ENCODE assay signal across 8 mouse cellular contexts in genomic region chr7:144470545-144471059, GRCm38 (mm10). TPM values are rescaled to one million over a fixed set of nuclear protein-coding genes. Genes with fewer than 3 reads are reported as not detected.
DNase-seq lines count a peak whose midpoint lies in the region; ATAC-seq lines count a peak whose summit lies in the region.

Gene Cttn (minus strand): TSS chr7:144471009.

- H3K4me3 ChIP-seq in intestine, embryonic 14.5 days (ENCODE audit: low read depth, low read length), result peak within 1 kb of the TSS; percentile 76

- peak within 1 kb of the TSS; percentile 83 for H3K9ac ChIP-seq in intestine, embryonic 14.5 days (ENCODE audit: low read length)

- H3K4me2 ChIP-seq in intestine, embryonic 14.5 days (ENCODE audit: low read length), result peak within 1 kb of the TSS; percentile 78

- peaks cover 5% of the 10 kb centered on the region; the same call in 1 of the 2 replicates for H3K4me1 ChIP-seq in intestine, embryonic 14.5 days (replicated peaks; ENCODE audit: control insufficient read depth, insufficient read depth, low read length)

- under 1% methylated on average over 30 of the region's 30 CpGs for WGBS in intestine, embryonic 14.5 days

- peak; percentile 93 for ATAC-seq in intestine, embryonic 14.5 days (replicated peaks; ENCODE audit: low FRiP score, low TSS enrichment, low read depth)
- ATAC-seq in megakaryocyte, adult 5-6 weeks (ENCODE audit: poor library complexity, severe bottlenecking), result peak; percentile 22; the same call in 1 of the 2 replicates

- intact Hi-C loops in gastrocnemius, postnatal 36 days (cut with DNase I), result no loop called here

- DNase-seq in adrenal gland, adult 8-10 months, result peak; percentile 89
- DNase-seq in embryo, embryonic 9.5 days (ENCODE audit: extremely low spot score), result peak; percentile 92
- peak; percentile 82 to 85 for DNase-seq in gastrocnemius, postnatal 36 days
- DNase-seq in intestine, embryonic 14.5 days (ENCODE audit: low spot score), result peak; percentile 92
- DNase-seq in left cerebral cortex, adult 9 months (ENCODE audit: low spot score in 2 of 2), result peak; percentile 64 to 89
- peak; percentile 90 for DNase-seq in right cerebral cortex, postnatal 25 days
- peak; percentile 84 to 91 for DNase-seq in urinary bladder, postnatal 4 days (ENCODE audit: low spot score in 2 of 2)

- peak within 1 kb of the TSS; percentile 60 for H3K27ac ChIP-seq in intestine, embryonic 14.5 days (ENCODE audit: low read depth)

- H3K36me3 ChIP-seq in intestine, embryonic 14.5 days (ENCODE audit: control insufficient read depth, insufficient read depth, low read length), result peaks cover 6% of the 10 kb centered on the region

- H3K27me3 ChIP-seq in intestine, embryonic 14.5 days (replicated peaks; ENCODE audit: control insufficient read depth, insufficient read depth, low read length), result no peaks in the 10 kb centered on the region

- no peaks in the 10 kb centered on the region for H3K9me3 ChIP-seq in intestine, embryonic 14.5 days (ENCODE audit: control insufficient read depth, low read length)

RNA-seq across cellular contexts. Expression of gene Cttn, which starts in this region (rescaled TPM):
- total RNA-seq in adrenal gland, adult 8-10 months (2022), result 100 to 1,000 TPM; 228 to 248 (median 236) TPM
- 10 to 100 TPM; 15.7 to 17.9 TPM for total RNA-seq in gastrocnemius, postnatal 36 days (2021)
- 153 and 161 TPM in 2 replicates for polyA plus RNA-seq in intestine, embryonic 14.5 days (2014; fragmentation: Nextera tagmentation; extraction: Ambion mirVana)
- total RNA-seq in megakaryocyte, adult 5-6 weeks (2015), result 0.04 and 0.30 TPM in 2 replicates
- 0.22 and 1.3 TPM in 2 replicates for total RNA-seq in megakaryocyte, adult 5-6 weeks (2017)

Comparison
In these comparisons a context has a peak if more than half of its experiments do, and no peak if none do; other contexts are left out.
1. Peak in every context shown above with its lines: DNase-seq, ATAC-seq, H3K4me3 ChIP-seq and H3K27ac ChIP-seq.
2. RNA of gene Cttn (total RNA-seq): 228 to 248 TPM in adrenal gland, adult 8-10 months and 15.7 to 17.9 TPM in gastrocnemius, postnatal 36 days; 0.04 to 1.3 TPM in megakaryocyte, adult 5-6 weeks; every median in the first group is over 4 times any median in the second.
3. RNA of gene Cttn (total RNA-seq): 228 to 248 TPM in adrenal gland, adult 8-10 months; 15.7 to 17.9 TPM in gastrocnemius, postnatal 36 days; every median in the first group is over 10 times any median in the second.